Mouse (Mus musculus): ENCODE measurements at regions not wholly inside any gene's neighbourhood (a gene's known extent, or its start where the extent isn't known, plus 50 kb on each side); places are given as distances from the start of the nearest gene placed in this dataset.

DNA sequence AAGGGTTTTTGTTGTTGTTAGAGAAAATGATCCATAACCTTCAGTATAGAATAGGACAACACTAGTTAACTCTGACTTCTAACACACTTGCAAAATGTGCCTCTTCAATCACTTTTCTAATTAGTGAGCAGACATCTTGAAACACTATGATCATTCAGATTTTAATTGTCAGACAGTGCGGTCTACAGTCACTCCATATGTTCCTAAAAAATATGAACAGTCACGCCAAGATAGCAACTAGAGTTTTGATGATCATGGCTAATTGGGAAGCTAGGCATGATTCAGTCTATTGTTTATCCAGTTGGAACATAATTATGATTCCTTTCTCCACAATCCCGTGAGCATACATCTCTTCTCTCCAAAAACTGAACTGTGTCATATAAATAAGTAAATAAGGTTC is 372.1 kb downstream of the Fam198b start:
- DNase-seq (ENCODE audit: low read depth), result no peak

DNA sequence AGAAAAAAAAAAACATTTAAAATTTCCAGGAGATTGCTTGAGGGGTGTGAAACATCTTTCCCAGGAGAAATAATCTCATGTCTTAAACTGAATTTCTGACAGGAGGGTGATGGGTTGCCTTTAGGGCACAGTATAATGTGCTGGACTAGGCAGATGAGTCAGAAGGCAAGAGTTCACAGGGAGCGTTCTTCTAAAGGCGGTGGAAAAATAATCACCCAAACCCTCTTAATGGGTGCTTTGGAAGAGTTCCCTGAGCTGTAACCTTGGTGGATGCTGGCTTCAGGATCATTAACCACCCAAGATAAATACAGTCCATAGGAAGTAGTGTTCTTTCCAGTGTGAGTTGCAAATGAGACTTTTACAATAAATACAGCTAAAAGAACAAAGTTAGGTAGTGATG is 378.8 kb downstream of the Fam198b start:
- no peak for DNase-seq (ENCODE audit: low read depth)

DNA sequence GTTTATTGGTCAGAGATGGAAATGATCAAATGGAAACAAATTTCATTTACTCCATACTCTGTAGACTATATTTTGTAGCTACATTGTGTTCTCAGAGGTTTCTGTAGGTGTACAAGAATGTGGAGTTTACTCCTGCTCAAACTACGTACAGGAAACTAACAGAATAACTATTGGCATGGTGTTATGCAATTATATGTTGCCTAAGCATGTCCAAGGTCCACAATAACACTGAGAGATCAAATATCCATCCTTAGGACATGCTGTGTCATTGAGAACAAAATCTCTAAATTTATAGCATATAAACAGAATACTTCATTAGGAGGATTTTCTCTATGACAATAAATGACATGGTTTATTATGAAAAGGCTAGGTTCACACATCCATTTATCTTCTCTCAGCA is 400.3 kb downstream of the Fam198b start:
- DNase-seq (ENCODE audit: low read depth), result no peak

DNA sequence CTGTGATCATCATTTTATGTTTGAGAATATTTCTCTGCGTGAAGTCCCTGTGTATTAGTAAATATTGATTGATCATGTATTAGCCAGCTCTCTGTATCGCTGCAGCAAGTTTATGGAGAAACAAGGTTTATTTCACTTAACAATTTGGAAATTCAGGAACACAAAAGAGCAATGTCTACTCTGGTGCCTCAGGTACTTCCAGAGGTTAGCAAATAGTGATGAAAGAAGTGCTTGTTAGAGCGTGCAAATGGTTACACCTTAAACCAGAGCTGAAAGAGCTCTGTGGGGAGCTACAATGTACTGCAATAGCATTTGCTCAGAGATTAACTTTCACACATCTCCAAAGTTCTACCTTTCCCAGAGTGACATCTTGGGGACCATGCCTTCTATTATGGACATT is 400.9 kb downstream of the Fam198b start:
- DNase-seq (ENCODE audit: low read depth), result no peak

DNA sequence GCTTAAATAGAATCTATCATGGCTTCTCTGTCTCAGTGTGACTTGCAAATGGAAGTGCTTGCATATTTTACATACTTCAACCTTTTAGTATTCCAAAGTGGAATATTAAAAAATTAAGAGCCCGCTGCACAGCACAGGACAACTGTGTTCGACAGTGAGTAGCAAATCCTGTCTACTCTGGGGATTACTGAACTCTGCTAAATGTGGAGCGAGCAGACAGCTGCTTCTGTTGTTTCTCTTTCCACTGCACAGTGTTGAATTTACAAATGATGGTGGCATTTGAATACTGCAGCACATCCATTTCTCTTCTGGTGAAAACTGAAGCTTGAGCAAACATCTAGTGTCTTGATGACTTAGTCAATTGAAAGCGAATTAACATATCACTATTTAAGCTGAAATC is 409.2 kb downstream of the Fam198b start:
- DNase-seq (ENCODE audit: low read depth), result no peak

DNA sequence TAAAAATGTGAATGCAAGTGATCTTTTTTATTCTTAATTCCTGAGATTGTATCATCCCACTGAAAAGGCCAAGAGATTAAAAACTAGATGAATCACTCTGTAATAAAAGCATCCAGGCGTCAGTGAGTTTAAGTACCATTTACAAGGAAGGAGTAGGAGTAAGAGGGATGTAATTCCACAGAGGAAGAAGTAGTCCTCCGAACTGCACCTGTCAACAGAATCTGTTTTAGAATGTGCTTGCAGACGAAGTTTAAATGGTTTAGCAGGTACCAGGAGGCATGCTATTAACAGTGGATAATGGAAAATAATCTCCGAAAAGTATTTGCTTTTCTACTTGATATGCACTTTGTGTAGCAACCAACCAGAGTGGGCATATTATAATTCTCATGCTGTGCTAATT is 423.3 kb downstream of the Fam198b start:
- DNase-seq (ENCODE audit: low read depth), result no peak

DNA sequence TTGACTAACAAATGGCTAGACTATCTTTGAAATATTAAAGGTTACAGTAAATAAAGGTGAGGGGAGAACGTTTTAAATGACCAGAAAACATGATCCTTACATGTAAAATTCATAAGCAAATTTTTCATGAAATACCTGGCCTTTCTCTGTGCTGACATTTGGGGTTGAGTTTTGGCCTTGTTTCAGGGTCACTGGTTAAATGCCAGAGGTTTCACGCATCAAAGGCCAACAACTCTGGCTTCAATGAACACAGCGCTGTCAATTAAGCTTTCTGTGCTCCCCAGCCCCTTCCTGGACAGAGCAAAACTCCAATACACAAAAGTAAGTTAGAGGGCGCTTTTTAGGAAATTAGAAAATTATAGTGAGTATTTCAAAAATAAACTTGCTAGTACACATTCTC is 425.6 kb downstream of the Fam198b start:
- no peak for DNase-seq (ENCODE audit: low read depth)

DNA sequence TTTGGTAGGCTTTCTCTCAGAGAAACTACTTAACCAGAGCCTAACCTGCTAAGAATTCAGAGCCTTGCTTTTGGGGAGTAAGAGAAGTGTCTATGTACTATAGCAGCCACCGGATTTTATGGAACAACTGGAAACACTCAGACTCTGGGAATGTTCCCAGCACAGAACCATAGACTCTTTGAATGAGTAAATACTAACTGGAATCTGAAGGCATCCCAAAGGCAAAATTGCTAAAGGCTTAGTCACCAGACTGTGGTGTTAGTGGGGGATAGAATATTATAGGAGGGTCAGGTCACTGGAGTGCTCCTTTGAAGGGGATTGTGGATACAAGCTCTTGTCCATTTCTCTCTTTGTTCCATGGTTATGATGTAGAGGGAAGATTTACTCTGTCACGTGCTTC is 427.4 kb downstream of the Fam198b start:
- no peak for DNase-seq (ENCODE audit: low read depth)

DNA sequence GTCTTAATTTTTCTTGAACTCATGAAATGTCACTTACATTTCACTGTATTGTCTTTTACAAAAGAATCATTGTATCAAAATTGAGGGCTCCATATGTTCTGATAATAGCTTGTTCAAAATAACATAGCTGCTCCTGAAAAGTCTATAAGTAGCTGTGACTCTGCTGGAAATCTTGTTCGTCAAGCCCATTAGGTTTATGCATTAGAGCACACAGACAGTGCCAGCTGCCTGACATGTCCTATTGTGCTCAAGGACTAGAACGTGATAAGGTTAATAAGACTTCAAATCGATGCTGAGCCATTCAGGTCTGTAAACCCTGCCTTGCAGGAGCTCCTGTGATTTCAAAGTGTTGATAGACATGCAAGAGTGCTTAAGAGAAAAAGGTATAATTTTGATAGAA is 438.0 kb downstream of the Fam198b start:
- DNase-seq (ENCODE audit: low read depth), result no peak

DNA sequence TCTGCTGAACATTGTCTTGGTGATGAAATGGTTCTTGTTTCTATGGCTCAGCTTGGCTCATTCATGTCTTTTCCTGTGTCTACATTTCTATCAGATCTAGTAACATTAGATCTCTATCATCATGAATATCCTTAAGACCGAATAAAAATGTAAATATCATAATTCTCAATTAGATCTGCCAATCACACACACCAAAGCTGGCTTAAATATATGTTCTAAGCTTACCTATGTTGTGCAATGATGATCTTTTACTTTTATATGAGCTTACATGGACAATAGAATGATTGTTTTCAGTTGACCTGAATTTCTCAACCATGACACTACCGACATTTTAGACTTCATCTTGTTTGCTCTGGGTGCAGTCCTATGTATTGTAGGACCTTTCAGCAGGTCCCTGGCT is 440.4 kb downstream of the Fam198b start:
- DNase-seq (ENCODE audit: low read depth), result no peak

DNA sequence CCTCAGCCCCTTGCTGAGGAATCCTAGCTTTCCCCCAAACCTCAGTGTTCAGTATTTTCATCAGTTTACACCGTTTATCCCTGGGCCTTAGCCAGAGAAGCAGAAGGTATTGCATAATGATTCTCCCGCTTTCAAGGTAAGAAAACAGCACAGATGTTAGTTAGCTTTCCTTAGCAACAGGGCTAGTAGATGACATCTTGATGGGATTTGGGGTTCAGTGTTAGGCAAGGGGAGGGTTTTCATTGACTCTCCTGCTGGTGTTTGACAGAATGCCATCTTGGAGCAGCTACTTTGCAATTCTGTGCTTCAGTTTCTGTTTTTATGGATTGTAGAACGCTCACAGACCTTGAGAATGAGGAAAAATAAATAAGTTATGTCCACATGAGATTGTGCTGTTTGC is 447.4 kb downstream of the Fam198b start:
- no peak for DNase-seq (ENCODE audit: low read depth)

DNA sequence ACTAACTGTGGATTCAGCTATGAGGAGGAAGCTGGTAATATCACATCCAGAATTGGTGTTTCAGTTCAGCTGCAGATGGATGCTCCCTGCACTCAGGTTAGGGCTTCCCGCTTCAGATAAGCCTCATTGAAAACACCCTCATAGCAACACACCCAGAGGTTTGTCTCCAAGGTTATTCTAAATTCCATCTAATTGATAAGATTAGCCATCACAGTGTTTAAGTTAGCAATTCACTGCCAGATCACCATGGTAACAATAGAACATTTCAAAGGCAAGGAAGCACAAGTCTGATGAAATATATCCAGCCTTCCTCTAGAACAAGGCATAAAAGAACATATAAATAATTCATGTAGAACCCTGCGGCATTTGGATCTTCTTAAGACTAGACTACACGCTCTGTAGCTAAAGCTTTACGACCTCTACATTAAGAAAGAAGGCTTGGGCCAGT is 450.1 kb downstream of the Fam198b start:
- DNase-seq (ENCODE audit: low read depth), result no peak

DNA sequence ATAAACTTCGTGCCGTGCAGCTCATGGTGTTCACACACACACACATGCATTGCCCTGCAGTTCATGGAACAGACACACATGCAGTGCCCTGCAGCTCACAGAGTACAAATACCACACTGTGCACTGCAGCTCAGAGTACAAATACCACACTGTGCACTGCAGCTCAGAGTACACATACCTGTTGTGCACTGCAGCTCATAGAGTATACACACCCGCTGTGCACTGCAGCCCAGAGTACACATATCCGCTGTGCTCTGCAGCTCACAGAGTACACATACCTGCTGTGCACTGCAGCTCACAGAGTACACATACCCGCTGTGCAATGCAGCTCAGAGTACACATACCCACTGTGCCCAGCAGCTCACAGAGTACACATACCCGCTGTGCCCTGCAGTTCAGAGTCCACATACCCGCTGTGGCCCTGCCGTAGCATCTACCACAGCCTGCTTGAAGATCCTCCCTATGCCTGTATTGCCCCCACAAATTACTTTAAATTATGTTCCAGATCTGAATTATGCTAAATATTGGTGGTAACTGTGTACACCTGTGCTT is 451.9 kb downstream of the Fam198b start:
- DNase-seq (ENCODE audit: low read depth), result no peak

DNA sequence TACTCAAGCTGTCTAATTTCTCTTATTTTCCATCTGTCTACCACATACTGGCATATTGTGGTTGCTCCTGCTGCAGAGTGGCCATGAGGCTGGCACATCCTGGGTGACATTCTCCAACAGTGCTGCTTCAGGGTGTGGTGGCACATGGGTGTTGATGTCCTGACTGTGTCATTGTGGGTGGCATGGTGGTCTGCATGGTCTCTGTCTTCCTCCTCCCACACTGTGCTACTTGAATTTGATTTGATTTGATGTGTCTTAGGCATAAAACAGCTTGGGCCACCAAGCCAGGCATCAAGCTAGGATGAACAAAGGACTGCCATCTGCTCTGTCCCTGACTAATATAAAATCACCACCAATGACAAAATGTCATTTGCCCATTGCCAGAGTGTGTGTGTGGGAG is 434.7 kb downstream of the Gria2 start:
- DNase-seq (ENCODE audit: low read depth), result no peak

DNA sequence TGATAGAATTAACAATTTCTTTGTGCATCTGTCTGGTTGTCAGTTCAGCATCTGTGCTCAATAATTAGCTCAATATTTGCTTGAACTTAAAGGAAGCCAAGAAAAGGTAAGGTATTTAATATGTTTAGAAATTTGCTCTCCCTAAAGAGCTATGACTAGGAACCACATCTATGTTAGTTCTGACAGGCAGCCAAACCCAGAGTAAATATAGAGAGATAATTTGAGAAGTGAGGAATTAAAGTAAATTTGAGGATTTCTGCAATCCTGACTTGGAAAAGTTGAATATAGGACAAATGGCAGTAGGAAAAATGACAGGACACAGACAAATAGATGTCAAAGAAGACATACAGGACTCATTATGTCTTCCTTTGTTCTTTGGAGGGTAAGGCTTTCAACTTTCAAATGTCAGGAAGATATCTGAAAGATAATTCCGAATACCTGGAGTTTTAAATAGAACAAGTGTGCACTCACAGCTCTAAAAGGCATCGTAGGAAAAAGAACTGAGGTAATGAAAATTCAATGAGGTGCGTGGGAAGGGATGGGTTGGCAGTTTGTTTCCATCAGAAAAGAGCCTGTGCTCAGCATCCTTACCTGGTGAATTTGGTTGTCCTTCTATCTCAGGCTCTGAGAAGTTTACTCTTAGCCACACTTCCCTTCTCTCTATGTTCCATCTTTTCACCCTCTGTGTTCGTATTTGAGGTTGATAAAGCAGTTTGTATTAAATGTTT is 433.3 kb downstream of the Gria2 start:
- DNase-seq (ENCODE audit: low read depth), result no peak

DNA sequence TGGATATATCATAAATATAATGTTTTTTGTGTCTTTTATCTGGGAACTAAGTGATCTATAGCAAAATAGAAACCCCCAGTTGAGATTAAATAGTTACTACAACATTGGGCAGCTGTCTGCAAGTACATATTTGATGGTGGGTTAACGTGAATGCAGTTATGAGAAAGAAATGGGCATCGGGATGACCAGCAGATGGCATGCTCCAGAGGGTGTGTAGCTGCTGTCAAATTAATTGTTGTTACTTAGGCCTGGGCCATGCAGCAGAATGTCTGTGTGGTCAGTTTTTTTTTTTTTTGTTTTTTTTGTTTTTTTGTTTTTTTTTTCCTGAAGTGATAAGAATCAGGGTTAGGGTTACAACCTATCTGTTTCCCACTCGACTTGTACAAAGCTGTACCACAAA is 430.2 kb downstream of the Gria2 start:
- no peak for DNase-seq (ENCODE audit: low read depth)

DNA sequence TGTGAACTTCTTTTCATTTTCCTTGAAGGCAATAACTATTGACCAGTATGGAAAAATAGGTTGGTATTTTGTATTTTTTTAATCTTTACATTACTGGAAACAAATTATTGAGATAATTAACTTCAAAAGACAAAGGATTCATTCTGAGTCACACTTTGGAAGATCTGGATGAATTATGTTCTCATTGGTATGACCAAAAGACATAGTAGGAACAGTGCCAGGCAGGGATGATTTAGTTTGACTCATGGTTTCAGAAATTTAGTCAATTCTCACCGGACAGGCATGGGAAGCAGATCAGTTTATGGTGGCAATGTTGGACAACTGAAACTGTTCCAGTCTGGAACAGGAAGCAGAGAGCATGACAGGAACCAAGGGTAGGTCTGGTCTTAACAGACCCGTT is 416.6 kb downstream of the Gria2 start:
- DNase-seq (ENCODE audit: low read depth), result no peak

DNA sequence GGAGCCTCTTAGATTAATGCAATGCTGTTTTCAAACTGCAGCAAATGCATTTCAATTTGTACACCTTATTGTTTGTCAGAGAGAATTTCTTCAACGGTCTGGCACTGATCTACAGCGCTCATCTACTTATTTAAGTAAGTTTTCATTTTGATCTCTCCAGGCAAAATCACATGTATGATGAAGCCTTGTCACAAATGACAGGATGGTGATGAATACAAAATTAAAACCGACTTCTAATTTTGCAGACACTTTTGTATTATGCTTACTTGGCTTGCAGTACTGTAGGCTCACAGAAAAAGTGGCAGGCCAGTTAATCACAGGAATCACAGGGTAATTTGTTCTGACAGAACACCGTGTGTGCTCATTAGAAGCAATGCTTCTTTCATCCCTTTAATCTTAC is 406.4 kb downstream of the Gria2 start:
- no peak for DNase-seq (ENCODE audit: low read depth)

DNA sequence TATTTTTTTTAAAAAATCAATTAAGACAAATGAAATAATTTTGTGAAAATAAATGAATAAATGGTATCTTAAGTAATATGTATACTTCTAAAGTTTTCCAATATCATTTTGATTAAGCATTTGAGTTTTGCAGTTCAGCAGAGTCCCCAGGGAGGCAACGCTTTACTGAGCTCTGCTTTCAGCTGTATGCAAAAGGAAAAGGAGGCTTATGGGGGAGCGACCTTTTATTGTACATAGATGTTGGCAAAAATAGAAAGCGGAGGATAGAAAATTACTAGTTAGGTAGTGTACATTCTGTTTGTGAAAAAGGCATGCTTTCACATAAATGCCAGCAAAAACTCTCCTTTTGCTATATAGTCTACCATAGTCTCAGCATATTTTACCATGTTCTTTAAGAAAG is 382.2 kb downstream of the Gria2 start:
- no peak for DNase-seq (ENCODE audit: low read depth)

DNA sequence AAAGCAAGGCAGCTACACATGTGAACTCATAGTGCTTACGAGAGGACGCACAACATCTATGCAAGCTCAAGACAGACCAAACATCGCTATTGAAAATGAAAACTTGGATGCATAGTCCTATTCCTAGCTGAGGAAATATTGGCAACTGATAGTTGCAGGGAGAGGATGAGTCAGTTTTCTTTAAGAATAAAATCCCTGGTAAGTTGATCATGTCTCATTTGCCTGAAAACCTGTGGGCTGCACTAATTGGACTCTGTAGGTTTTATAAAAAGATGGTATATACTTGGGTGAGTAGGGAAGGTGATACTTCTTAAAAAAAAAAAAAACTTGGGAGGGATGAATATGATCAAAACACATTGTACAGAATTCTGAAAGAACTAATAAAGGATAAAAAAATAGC is 381.2 kb downstream of the Gria2 start:
- no peak for DNase-seq (ENCODE audit: low read depth)

DNA sequence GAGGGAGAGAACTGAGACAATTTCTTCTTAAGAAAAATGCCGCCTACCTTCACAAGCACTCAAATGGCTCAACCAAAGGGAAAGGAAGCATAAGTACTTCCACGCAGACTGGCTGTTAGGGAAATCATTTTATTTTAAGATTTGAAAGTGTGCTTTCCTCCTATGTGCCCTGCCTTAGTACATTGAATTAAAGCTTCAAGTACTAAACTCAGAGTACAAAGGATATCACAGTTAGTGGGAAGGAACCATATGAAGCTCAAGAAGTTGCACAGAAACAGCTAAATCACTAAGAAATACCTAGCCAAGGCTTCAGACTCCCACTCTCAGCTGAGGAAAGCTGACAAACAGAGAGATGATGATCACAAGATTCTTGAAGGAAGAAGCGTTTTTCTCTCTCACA is 380.5 kb downstream of the Gria2 start:
- no peak for DNase-seq (ENCODE audit: low read depth)

DNA sequence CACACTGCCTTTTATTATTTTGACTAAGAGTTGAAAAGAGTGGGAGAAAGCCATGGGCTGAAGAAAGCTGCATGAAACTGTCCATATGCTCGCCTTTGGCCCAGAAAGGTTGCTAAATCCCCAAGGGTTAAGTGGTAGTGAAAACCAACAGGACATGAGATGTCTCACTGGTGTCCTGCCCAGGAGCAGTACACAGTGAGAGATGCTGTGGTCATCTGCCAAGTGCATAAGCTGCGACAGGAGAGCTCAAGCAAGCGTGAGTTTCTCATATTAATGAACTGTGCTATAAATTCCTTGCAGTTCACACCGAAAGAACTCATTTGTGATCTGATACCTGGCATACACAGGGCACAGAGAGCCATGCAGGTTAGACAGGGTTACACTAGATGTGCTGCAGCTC is 380.0 kb downstream of the Gria2 start:
- DNase-seq (ENCODE audit: low read depth), result no peak
